Mouse (Mus musculus): ENCODE data around the gene Prss33. TPM values are rescaled to one million over a fixed set of nuclear protein-coding genes. Genes with fewer than 3 reads are reported as not detected.
A peak's percentile ranks its signal among the peaks of the same experiment; 100 is the strongest.
"Not testable (repeated sequence)": the region's sequence is repeated elsewhere in the genome, so short reads cannot be mapped to it uniquely, and the experiment has no call there.

The Prss33 gene
- not detected in 2 replicates for polyA plus RNA-seq (2011; ENCODE audit: insufficient read length, low read depth, missing spikeins)

DNA sequence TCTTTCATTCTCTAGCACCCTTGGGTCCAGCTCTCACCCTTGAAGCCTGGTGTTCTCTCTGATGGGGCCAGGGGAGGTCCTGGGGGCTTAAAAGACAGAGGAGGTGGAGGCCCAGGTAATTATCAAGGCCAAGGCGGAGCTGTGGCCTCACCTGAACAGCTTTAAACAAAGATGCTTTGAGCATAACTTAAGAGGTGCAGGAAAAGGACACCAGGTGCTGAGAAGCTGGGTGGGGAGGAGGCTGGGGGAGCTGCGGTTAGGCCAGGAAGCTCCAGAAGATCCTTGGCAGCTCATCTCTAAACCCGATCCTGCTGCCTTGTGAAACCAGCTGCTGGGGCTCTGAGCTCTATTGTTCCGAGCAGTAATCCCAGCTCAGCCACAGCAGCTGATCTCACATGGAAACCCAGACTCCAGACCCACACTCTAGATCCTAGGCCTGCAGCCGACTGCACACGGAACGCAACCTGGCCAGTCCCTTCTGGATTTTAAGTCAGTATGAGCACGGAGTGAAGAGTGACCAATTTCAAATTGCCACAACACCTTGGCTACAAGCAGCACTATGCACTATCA, at the start of gene Prss33:
Prss33 (minus strand) TSS at position 51 of the 570 bp plus-strand sequence.
- no peak for TF ChIP-seq POLR2A (IDR thresholded peaks at IDR 0.05; ENCODE audit: low read depth, low read length)
- TF ChIP-seq CTCF (IDR thresholded peaks at IDR 0.05; ENCODE audit: borderline replicate concordance, insufficient read depth, low read length) = no peak
- no peak within 1 kb of the TSS for H3K27ac ChIP-seq (ENCODE audit: insufficient read depth, low read length)
- H3K4me3 ChIP-seq (ENCODE audit: insufficient read depth, low read length) = no peak within 1 kb of the TSS
- no peaks in the 10 kb centered on the region for H3K4me1 ChIP-seq (ENCODE audit: control insufficient read depth, insufficient read depth, low read length)

DNA sequence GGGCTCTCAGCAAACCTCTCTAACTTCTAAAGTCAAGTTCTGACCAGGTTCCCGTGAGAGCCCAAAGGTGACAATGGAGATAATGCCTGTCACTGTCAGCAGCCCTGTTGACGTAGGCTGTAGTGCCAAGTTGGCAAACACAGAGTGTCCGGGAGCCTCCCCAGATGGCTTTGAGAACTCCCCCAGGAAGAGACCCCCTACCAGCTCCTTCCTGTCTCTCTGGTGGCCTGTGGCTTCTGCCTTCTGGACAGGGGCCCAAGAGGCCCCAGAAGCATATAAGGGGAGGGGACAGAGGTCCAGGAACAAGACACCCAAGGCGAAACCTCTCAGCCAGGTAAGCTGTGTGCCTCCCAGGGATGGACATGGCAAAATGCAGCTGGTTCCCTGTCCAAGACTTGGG, 44.7 kb upstream of the Prss33 start, which contains the start of the genes Dcpp1 and Dcpp2:
Dcpp1 (plus strand) TSS at position 301 of the 400 bp plus-strand sequence.
Dcpp2 (plus strand) TSS at position 305 of the 400 bp plus-strand sequence.
- H3K4me3 ChIP-seq (ENCODE audit: insufficient read depth, low read length); H3K4me1 ChIP-seq (ENCODE audit: control insufficient read depth, insufficient read depth, low read length); H3K27ac ChIP-seq (ENCODE audit: insufficient read depth, low read length): not testable (repeated sequence)

- TF ChIP-seq CTCF (IDR thresholded peaks at IDR 0.05; ENCODE audit: borderline replicate concordance, insufficient read depth, low read length) = no peak
- TF ChIP-seq POLR2A (IDR thresholded peaks at IDR 0.05; ENCODE audit: low read depth, low read length) = no peak
- Histone ChIP-seq H3K4me1 (ENCODE audit: control insufficient read depth, insufficient read depth, low read length) (no peaks in the 10 kb centered on the region), H3K27ac (ENCODE audit: insufficient read depth, low read length) (no peak overlapping the region), H3K4me3 (ENCODE audit: insufficient read depth, low read length) (no peak overlapping the region)
Measured at GRCm38 (mm10) chr17:23877166-23877565, 41.3 kb upstream of the Prss33 start.

- no peak for TF ChIP-seq CTCF (IDR thresholded peaks at IDR 0.05; ENCODE audit: borderline replicate concordance, insufficient read depth, low read length)
- TF ChIP-seq POLR2A (IDR thresholded peaks at IDR 0.05; ENCODE audit: low read depth, low read length) = no peak
- Histone ChIP-seq H3K27ac (ENCODE audit: insufficient read depth, low read length) (no peak overlapping the region), H3K4me1 (ENCODE audit: control insufficient read depth, insufficient read depth, low read length) (no peaks in the 10 kb centered on the region), H3K4me3 (ENCODE audit: insufficient read depth, low read length) (no peak overlapping the region)
Measured at GRCm38 (mm10) chr17:23876741-23877140, 40.9 kb upstream of the Prss33 start.

DNA sequence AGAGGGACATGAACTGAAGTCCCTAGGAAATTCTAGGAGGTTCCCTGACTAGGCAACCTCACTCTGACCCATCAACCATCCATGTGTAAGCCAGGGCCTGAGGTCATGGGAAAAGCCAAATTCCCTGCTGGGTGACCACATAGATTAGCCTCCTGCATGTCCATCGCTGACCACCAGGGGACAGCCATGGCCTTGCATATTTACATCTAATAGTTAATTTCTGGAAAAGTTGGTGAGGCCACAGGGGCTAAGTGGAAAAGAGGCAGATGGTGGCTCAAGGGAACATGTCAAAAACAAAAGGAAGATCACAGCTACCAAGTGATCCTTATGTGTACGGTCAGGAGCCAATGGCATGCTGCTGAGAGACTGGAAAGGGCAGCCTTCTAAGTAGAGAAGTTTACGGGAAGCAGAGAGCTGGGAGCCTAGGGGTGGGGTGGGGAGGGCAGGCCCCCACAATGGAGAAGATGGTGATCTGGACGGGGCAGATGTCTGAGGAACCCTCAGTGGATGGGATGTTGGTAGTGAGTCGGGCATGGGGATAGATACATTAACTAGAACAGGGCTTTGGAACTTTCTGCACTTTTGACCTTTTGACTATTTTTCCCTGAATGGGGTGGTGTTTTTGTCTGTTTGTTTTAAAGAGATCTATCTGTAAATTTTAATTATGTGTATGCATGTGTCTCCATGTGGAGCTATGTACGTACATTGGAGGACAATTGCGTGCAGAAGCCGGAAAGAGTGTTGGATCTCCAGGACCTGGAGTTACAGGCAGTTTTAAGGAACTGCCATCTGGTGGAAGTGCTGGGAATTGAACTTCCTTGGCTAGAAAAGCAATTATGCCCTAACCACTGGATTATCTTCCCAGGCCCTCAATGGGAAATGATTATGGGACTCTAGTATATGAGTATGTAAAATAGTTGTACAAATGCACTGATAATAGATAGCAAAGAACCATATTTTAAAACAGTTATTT, 38.3 kb upstream of the Prss33 start:
- Histone ChIP-seq H3K4me1 (ENCODE audit: control insufficient read depth, insufficient read depth, low read length) (no peaks in the 10 kb centered on the region), H3K27ac (ENCODE audit: insufficient read depth, low read length) (no peak overlapping the region), H3K4me3 (ENCODE audit: insufficient read depth, low read length) (no peak overlapping the region)
- peak; percentile 42; the same call in 1 of the 2 replicates for TF ChIP-seq CTCF (IDR thresholded peaks at IDR 0.05; ENCODE audit: borderline replicate concordance, insufficient read depth, low read length)
- no peak for TF ChIP-seq POLR2A (IDR thresholded peaks at IDR 0.05; ENCODE audit: low read depth, low read length)

DNA sequence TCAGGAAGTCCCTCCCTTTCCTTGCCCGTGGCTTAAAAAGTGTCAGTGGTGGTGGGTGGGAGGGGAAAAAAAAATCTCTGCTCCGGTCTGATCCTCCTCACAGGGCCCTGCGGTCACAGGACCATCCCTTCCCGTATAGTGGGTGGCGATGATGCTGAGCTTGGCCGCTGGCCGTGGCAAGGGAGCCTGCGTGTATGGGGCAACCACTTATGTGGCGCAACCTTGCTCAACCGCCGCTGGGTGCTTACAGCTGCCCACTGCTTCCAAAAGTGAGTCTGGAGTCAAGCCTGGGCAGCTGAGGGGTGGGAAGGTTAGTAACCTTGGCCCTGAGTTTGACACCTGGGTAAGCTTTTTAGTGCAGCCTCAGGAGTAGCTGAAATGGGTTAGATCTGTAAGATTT, 32.7 kb upstream of the Prss33 start:
- TF ChIP-seq CTCF (IDR thresholded peaks at IDR 0.05; ENCODE audit: borderline replicate concordance, insufficient read depth, low read length) = no peak
- TF ChIP-seq POLR2A (IDR thresholded peaks at IDR 0.05; ENCODE audit: low read depth, low read length) = no peak
- no peak overlapping the region for H3K27ac ChIP-seq (ENCODE audit: insufficient read depth, low read length)
- no peak overlapping the region for H3K4me3 ChIP-seq (ENCODE audit: insufficient read depth, low read length)

DNA sequence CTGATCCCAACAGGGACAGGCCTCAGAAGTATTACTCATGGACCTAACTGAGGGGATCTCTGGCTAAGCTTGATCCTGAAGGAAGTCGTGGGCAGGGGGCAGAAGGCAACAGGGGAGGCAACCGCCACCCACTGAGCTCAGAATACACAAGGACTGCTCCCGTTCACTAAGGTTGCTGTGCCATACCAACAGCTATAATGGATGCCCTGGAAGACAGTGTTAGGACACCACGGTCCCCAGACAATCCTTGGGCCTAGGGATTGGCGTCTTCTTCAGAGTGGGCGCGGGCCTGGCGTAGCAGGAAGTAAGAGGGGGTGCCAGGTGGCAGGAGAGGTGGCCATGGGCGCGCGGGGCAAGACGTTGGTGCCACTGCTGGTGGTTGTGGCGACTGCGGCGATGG, 31.9 kb upstream of the Prss33 start, which contains the start of gene Prss21:
Prss21 (plus strand) TSS at position 301 of the 400 bp plus-strand sequence.
- TF ChIP-seq POLR2A (IDR thresholded peaks at IDR 0.05; ENCODE audit: low read depth, low read length) (no peak), CTCF (IDR thresholded peaks at IDR 0.05; ENCODE audit: borderline replicate concordance, insufficient read depth, low read length) (no peak)

More for the DNA sequence above, 32.7 kb upstream of the Prss33 start:
- no peaks in the 10 kb centered on the region for H3K4me1 ChIP-seq (ENCODE audit: control insufficient read depth, insufficient read depth, low read length)

GRCm38 (mm10) chr17:23862926-23863325, 27.1 kb upstream of the Prss33 start:
- Histone ChIP-seq H3K4me1 (ENCODE audit: control insufficient read depth, insufficient read depth, low read length) (no peaks in the 10 kb centered on the region), H3K27ac (ENCODE audit: insufficient read depth, low read length) (no peak overlapping the region), H3K4me3 (ENCODE audit: insufficient read depth, low read length) (no peak overlapping the region)
- TF ChIP-seq CTCF (IDR thresholded peaks at IDR 0.05; ENCODE audit: borderline replicate concordance, insufficient read depth, low read length) (no peak), POLR2A (IDR thresholded peaks at IDR 0.05; ENCODE audit: low read depth, low read length) (no peak)

More for the DNA sequence above, 31.9 kb upstream of the Prss33 start, which contains the start of gene Prss21:
- H3K4me3 ChIP-seq (ENCODE audit: insufficient read depth, low read length) = no peak within 1 kb of the TSS
- H3K27ac ChIP-seq (ENCODE audit: insufficient read depth, low read length) = no peak within 1 kb of the TSS
- H3K4me1 ChIP-seq (ENCODE audit: control insufficient read depth, insufficient read depth, low read length) = no peaks in the 10 kb centered on the region

DNA sequence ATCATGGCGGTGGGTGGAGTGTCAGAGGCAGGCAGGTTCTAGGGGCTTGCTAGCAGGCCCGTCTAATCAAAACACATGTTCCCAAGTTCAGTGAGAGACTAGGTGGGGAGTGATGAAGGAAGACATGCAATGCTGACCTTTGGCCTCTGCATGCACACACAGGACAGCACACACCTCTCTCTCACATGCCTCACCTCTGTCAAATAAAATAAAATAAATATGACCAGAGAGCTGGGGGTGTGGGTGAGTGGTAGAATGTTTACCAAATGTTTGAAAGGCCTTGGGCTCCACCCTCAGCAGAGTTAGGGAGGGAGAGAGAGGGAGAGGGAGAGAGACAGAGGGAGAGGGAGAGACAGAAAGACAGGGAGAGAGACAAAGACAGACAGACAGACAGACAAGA, 22.1 kb upstream of the Prss33 start:
- TF ChIP-seq CTCF (IDR thresholded peaks at IDR 0.05; ENCODE audit: borderline replicate concordance, insufficient read depth, low read length) (no peak), POLR2A (IDR thresholded peaks at IDR 0.05; ENCODE audit: low read depth, low read length) (no peak)
- no peak overlapping the region for H3K4me3 ChIP-seq (ENCODE audit: insufficient read depth, low read length)
- H3K27ac ChIP-seq (ENCODE audit: insufficient read depth, low read length) = no peak overlapping the region
- no peaks in the 10 kb centered on the region for H3K4me1 ChIP-seq (ENCODE audit: control insufficient read depth, insufficient read depth, low read length)

DNA sequence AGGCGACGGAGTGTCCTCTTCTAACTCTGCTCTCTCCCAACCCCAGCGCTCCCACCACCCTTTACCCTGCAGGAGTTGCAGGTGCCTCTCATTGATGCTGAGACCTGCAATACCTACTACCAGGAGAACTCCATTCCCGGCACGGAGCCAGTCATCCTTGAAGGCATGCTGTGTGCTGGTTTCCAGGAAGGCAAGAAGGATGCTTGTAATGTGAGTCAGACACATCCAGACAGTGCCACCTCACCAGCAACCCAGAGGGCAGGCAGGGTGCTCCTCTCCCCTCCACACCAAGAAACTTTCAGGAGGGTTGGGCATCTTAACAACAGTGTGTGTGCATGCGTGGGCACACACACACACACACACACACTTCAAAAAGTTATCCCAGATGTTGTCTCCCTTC, 21.3 kb upstream of the Prss33 start:
- H3K4me3 ChIP-seq (ENCODE audit: insufficient read depth, low read length) = no peak overlapping the region
- TF ChIP-seq POLR2A (IDR thresholded peaks at IDR 0.05; ENCODE audit: low read depth, low read length) (no peak), CTCF (IDR thresholded peaks at IDR 0.05; ENCODE audit: borderline replicate concordance, insufficient read depth, low read length) (no peak)
- H3K4me1 ChIP-seq (ENCODE audit: control insufficient read depth, insufficient read depth, low read length) = no peaks in the 10 kb centered on the region
- no peak overlapping the region for H3K27ac ChIP-seq (ENCODE audit: insufficient read depth, low read length)
